Mouse (Mus musculus) bone marrow macrophage, adult 2 months (primary cell): ENCODE measurements around the gene Sbno2.

ENCODE experiments used
- CTCF ChIP-seq: IDR thresholded peaks from 2 replicates; pipeline ENCODE4 v1.5.1; 2012; ENCODE audit warnings: low read depth, mild to moderate bottlenecking, low read length, moderate library complexity
- POLR2A ChIP-seq: IDR thresholded peaks from 2 replicates; pipeline ENCODE4 v1.6.1; 2012; ENCODE audit warnings: mild to moderate bottlenecking, low read depth, low read length, borderline replicate concordance

DNA sequence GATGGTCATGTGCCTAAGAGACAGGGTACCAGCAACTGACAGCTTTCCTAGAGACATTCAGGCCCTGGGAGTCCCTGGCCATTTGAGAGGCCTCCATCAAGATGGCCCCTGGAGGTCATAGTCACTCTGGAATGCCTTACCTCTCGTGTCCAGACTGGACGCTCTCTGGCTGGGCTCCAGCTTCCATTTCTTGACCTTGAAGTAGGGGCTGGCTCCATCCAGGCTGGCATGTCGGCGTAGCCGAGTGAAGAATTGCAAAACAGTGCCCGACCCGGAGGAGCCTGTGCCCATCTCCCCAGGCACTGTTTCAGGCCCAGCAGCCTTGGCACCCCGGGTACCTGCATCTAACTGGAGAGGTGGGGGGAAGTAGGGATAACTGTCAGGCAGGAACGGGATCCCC lies 29.1 kb upstream of the Sbno2 start:
- TF ChIP-seq CTCF (no peak), POLR2A (no peak)
